Mouse (Mus musculus) thymus, adult 2 months (tissue): ENCODE data around the gene Heatr5a.

Experiments used
- CTCF ChIP-seq: fragments of 200-500 bp; IDR thresholded peaks from 2 replicates; pipeline ENCODE4 v1.5.1; 2012; ENCODE audit warnings: mild to moderate bottlenecking, control low read depth, low read length, moderate library complexity, borderline replicate concordance; ENCODE audit not compliant: control insufficient read depth, poor library complexity, insufficient read depth; ENCODE audit errors: extremely low read depth
- POLR2A ChIP-seq: fragments of 200-500 bp; IDR thresholded peaks from 2 replicates; pipeline ENCODE4 v1.6.1; 2012; ENCODE audit warnings: mild to moderate bottlenecking, low read length, control low read depth, moderate library complexity; ENCODE audit not compliant: control insufficient read depth, poor library complexity, insufficient read depth; ENCODE audit errors: extremely low read depth

GRCm38 (mm10) chr12:51896901-51897300 lies 74.2 kb downstream of the Heatr5a start:
- TF ChIP-seq CTCF, result no peak
- TF ChIP-seq POLR2A, result no peak
